Mouse (Mus musculus) fibroblast of lung, adult 2 months (primary cell): ENCODE results near the gene Epha1.

Source experiments
- DNase-seq: peaks from one replicate; pipeline ENCODE4 v3.0.0-alpha.2; 2011; ENCODE audit warnings: low read depth

Gene Epha1

GRCm38 (mm10) chr6:42354076-42355019 lies 18.7 kb downstream of the Epha1 start:
- no peak for DNase-seq

- no peak for DNase-seq
Measured at GRCm38 (mm10) chr6:42353180-42353579, 19.9 kb downstream of the Epha1 start.

GRCm38 (mm10) chr6:42352486-42352846 lies 20.6 kb downstream of the Epha1 start:
- DNase-seq: no peak

GRCm38 (mm10) chr6:42351776-42352485 lies 21.1 kb downstream of the Epha1 start:
- DNase-seq: no peak

- no peak for DNase-seq
Measured at GRCm38 (mm10) chr6:42350968-42351775, 21.9 kb downstream of the Epha1 start.

GRCm38 (mm10) chr6:42350021-42350967 lies 22.8 kb downstream of the Epha1 start:
- DNase-seq: no peak

GRCm38 (mm10) chr6:42349426-42350020 lies 23.5 kb downstream of the Epha1 start, which contains the start of gene Zyx:
Gene Zyx, plus strand, starts transcription at chr6:42349630.
- peak; percentile 96 for DNase-seq

GRCm38 (mm10) chr6:42349006-42349425 lies 24.1 kb downstream of the Epha1 start:
- peak; percentile 61 for DNase-seq

GRCm38 (mm10) chr6:42348281-42349005 lies 24.6 kb downstream of the Epha1 start:
- no peak for DNase-seq

- no peak for DNase-seq
Measured at GRCm38 (mm10) chr6:42344255-42344654, 28.8 kb downstream of the Epha1 start.

GRCm38 (mm10) chr6:42343361-42344120 lies 29.5 kb downstream of the Epha1 start:
- no peak for DNase-seq

GRCm38 (mm10) chr6:42342171-42342570 lies 30.9 kb downstream of the Epha1 start:
- DNase-seq: no peak

GRCm38 (mm10) chr6:42339981-42340380 lies 33.1 kb downstream of the Epha1 start:
- peak; percentile 65 for DNase-seq

- no peak for DNase-seq
Measured at GRCm38 (mm10) chr6:42339189-42339588, 33.9 kb downstream of the Epha1 start.

- no peak for DNase-seq
Measured at GRCm38 (mm10) chr6:42330946-42331345, 42.1 kb downstream of the Epha1 start.

GRCm38 (mm10) chr6:42330216-42330615 lies 42.9 kb downstream of the Epha1 start:
- no peak for DNase-seq

- DNase-seq: no peak
Measured at GRCm38 (mm10) chr6:42328757-42329156, 44.3 kb downstream of the Epha1 start.

- DNase-seq: no peak
Measured at GRCm38 (mm10) chr6:42326509-42326908, 46.6 kb downstream of the Epha1 start.

- DNase-seq: peak; percentile 45
Measured at GRCm38 (mm10) chr6:42325268-42325609, 47.8 kb downstream of the Epha1 start.
